Mouse (Mus musculus) spleen, embryonic (tissue): Measurements from ENCODE around the gene Rcc1.

ENCODE experiments used
- CTCF ChIA-PET: fragments of 350-600 bp; sonication (Branson Sonifier 250); formaldehyde crosslinking; loops from one replicate; lab custom pipeline; 2022; lab: Charles Lee

Rcc1 gene

GRCm38 (mm10) chr4:132326481-132326880 is 26.9 kb downstream of the Rcc1 start:
- CTCF ChIA-PET: no interaction called here

- CTCF ChIA-PET: no interaction called here
Measured at GRCm38 (mm10) chr4:132315711-132316110, 37.7 kb downstream of the Rcc1 start.

GRCm38 (mm10) chr4:132312627-132313026 is 40.8 kb downstream of the Rcc1 start:
- CTCF ChIA-PET: no interaction called here

GRCm38 (mm10) chr4:132311801-132312200 is 41.6 kb downstream of the Rcc1 start:
- CTCF ChIA-PET: interaction anchor here (0.6 to 0.9 kb wide), 3 partner anchors 32 to 165 kb away, joined by 3 to 4 read pairs (median 4); no protein-coding TSS in a partner anchor

GRCm38 (mm10) chr4:132311209-132311608 is 42.2 kb downstream of the Rcc1 start:
- CTCF ChIA-PET: interaction anchor here (0.6 to 0.9 kb wide), 4 partner anchors 32 to 1722 kb away, joined by 3 to 4 read pairs (median 4); no protein-coding TSS in a partner anchor

GRCm38 (mm10) chr4:132309849-132310472 is 43.4 kb downstream of the Rcc1 start:
- CTCF ChIA-PET: interaction anchor here (0.6 to 2.1 kb wide), 5 partner anchors 10 to 61 kb away, joined by 3 to 23 read pairs (median 6); no protein-coding TSS in a partner anchor

GRCm38 (mm10) chr4:132309140-132309848 is 44.1 kb downstream of the Rcc1 start:
- CTCF ChIA-PET: interaction anchor here (0.6 to 2.1 kb wide), 6 partner anchors 10 to 69 kb away, joined by 3 to 23 read pairs (median 5); no protein-coding TSS in a partner anchor

GRCm38 (mm10) chr4:132308437-132309139 is 44.8 kb downstream of the Rcc1 start:
- CTCF ChIA-PET: interaction anchor here (0.6 to 2.1 kb wide), 4 partner anchors 9 to 145 kb away, joined by 3 to 8 read pairs (median 5); no protein-coding TSS in a partner anchor

- CTCF ChIA-PET: interaction anchor here (0.7 kb wide), 1 partner anchor 27 kb away, joined by 3 read pairs; no protein-coding TSS in a partner anchor
Measured at GRCm38 (mm10) chr4:132306004-132306403, 47.4 kb downstream of the Rcc1 start.

- CTCF ChIA-PET: interaction anchor here (0.6 kb wide), 1 partner anchor 44 kb away, joined by 3 read pairs; no protein-coding TSS in a partner anchor
Measured at GRCm38 (mm10) chr4:132305276-132305675, 48.1 kb downstream of the Rcc1 start.

- CTCF ChIA-PET: interaction anchor here (0.8 kb wide), 1 partner anchor 274 kb away, joined by 4 read pairs; no protein-coding TSS in a partner anchor
Measured at GRCm38 (mm10) chr4:132303484-132303883, 49.9 kb downstream of the Rcc1 start.

GRCm38 (mm10) chr4:132302939-132303479 is 50.4 kb downstream of the Rcc1 start, which contains the start of gene Rab42:
Rab42 (minus strand) TSS chr4:132303385.
- CTCF ChIA-PET: interaction anchor here (0.8 kb wide), 1 partner anchor 274 kb away, joined by 4 read pairs; no protein-coding TSS in a partner anchor

GRCm38 (mm10) chr4:132301965-132302938 is 51.2 kb downstream of the Rcc1 start:
- CTCF ChIA-PET: no interaction called here

GRCm38 (mm10) chr4:132301486-132301885 is 51.9 kb downstream of the Rcc1 start:
- CTCF ChIA-PET: interaction anchor here (0.6 kb wide), 1 partner anchor 398 kb away, joined by 3 read pairs; no protein-coding TSS in a partner anchor

GRCm38 (mm10) chr4:132299849-132300248 is 53.6 kb downstream of the Rcc1 start:
- CTCF ChIA-PET: interaction anchor here (1.7 kb wide), 1 partner anchor 10 kb away, joined by 6 read pairs; no protein-coding TSS in a partner anchor

- CTCF ChIA-PET: interaction anchor here (0.5 to 1.1 kb wide), 2 partner anchors 13 to 215 kb away, joined by 4 to 5 read pairs; no protein-coding TSS in a partner anchor
Measured at GRCm38 (mm10) chr4:132295696-132296390, 57.6 kb downstream of the Rcc1 start.

- CTCF ChIA-PET: no interaction called here
Measured at GRCm38 (mm10) chr4:132293682-132294240, 59.6 kb downstream of the Rcc1 start.

GRCm38 (mm10) chr4:132292988-132293387 is 60.4 kb downstream of the Rcc1 start:
- CTCF ChIA-PET: no interaction called here
